Mouse (Mus musculus): Measurements from ENCODE around the gene Wfdc17. TPM values are rescaled to one million over a fixed set of nuclear protein-coding genes. Genes with fewer than 3 reads are reported as not detected.
A peak's percentile ranks its signal among the peaks of the same experiment; 100 is the strongest.

Gene Wfdc17
- total RNA-seq, 2 experiments from 2014 or later = 0.47 to 0.69 TPM

DNA sequence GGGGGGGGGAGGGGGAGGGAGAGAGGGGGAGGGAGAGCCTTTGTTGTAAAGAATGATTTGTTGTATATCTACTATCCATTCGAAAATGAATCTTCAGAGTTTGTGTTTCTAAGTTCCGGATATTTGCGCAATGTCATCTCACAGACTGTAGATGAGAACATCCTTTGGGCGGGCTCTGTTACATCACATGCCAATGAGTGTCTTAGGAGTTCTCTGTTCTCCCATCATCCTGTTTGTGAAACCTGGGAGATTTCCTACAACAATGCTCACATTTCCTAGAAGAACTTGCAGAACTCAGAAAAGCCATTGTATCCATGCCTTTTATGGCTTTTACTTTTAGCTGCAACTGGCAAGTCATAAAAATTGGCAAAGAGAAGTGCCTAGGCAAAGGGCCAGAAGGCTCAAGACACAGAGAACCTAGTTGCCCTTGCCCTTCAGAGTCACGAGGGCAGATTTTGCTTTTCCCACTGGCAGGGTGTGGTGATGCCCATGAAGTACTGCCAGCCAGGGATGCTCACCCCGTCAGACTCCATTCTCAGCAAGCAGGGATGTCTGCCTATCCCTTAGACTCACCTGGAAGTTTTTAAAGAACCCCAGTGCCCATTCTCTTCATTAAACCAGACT lies 13.4 kb downstream of the Wfdc17 start:
- H3K4me3 ChIP-seq = no peak overlapping the region
- no peak overlapping the region for H3K27ac ChIP-seq
- no peak for TF ChIP-seq CTCF (IDR thresholded peaks at IDR 0.05)
- DNase-seq = no peak
- intact Hi-C loops (cut with DNase I) = no loop called here

DNA sequence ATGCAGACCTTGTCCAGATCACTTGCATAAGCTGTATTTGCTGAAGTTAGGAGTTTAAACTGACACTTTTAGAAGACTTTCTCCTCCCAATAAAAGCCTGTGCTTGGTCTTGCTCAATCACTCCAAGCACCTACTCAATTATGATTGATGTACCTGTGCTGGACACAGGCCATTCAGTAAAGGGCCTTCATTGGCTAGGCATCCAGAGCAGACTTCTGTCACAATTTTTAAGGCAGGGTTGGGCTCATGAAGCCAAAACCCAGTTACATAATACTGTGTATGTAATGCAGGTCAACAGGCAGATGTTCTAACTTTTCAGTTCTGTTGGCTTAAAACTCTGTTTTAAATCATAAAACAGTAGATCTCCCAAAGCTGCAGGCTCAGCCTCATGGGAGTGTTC lies 17.0 kb downstream of the Wfdc17 start:
- Histone ChIP-seq H3K27ac (no peak overlapping the region), H3K4me3 (no peak overlapping the region)
- intact Hi-C loops (cut with DNase I) = no loop called here
- TF ChIP-seq CTCF (IDR thresholded peaks at IDR 0.05) = no peak
- DNase-seq = no peak

DNA sequence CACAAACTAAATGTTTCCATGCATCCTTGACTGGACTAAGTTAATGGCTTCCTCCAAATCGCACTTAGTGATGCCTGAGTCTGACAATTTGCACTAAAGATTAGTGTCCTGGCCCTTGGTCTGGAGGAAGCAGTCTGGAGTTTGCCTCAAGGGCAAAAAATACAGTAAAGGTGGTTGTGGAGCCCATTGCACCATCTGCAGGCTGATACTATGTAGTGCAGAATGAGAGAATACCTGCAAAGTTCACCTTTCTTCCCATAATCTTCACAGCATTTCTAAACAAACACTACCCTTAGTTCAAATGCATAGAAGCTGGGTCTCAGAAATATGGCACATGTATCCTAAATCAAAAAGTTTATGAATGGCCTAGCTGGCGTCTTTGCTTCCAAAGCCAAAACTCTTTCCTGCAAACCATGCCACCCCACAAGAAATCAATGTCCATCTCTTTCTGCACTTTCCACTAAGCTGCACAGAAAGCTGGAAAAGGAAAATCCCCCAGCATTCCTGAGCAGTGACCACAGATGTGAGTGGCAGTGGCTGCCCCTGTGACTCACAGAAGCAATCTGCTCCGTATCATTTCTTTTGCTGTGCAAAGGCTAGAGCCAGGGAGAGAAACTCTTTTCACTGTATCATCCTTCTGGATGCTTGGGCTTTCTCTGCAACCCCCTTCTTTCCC lies 25.1 kb downstream of the Wfdc17 start:
- intact Hi-C loops (cut with DNase I) = no loop called here
- Histone ChIP-seq H3K27ac (no peak overlapping the region), H3K4me3 (no peak overlapping the region)
- DNase-seq = no peak
- peak; percentile 32; the same call in 1 of the 2 replicates for TF ChIP-seq CTCF (IDR thresholded peaks at IDR 0.05)

DNA sequence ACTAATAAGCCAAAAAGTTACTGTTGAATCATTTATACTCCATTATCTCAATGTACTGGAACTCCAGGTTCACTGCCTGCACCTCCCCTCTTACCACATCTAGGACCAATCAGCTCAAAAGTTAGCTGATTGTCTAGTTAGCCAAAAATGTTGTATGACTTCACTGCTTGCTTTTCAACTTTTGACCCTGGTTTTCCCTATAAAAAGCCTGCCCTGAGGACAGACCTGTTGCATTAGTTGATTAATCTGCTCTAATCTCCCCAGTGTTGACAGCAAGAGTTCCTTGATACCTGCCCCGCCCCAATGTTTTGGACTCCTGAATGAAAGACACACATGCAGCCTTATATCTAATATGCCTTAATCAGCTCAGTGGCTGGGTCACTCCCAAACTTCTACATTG lies 27.3 kb downstream of the Wfdc17 start:
- Histone ChIP-seq H3K27ac (no peak overlapping the region), H3K4me3 (no peak overlapping the region)
- DNase-seq = no peak
- no peak for TF ChIP-seq CTCF (IDR thresholded peaks at IDR 0.05)
- intact Hi-C loops (cut with DNase I) = loop anchor here (10.0 kb wide), 1 partner anchor 306 kb away; the partner anchor contains the start of gene Gas2l2

DNA sequence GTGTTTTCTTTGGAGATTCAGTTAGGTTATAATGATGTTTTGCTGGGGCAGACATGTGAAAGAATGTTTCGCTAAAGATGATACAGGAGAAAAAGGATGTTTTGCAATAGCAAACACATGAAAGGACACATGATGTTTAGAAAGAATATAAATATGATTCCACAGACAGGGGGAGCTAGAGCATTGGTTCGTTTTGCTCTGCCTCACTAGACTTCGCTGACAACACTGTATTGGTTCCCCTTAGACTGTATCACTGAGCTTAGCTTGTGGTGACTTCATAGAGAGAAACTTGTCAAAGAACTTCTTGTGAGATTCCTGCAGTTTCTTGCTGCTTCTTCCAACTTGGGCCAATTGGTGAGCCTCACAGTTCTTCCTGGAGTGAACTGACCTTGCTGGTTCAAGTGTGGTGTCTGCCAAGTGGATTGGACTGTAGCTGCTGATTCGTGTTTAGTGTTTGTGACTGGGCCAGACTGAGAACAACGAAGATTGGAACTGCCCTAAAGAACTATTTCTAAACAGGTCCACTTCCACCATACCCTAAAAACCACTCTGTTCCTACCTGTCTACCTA lies 29.4 kb downstream of the Wfdc17 start:
- no peak overlapping the region for H3K27ac ChIP-seq
- no peak for DNase-seq
- intact Hi-C loops (cut with DNase I) = loop anchor here (10.0 kb wide), 1 partner anchor 308 kb away; the partner anchor contains the start of gene Gas2l2
- no peak overlapping the region for H3K4me3 ChIP-seq
- TF ChIP-seq CTCF (IDR thresholded peaks at IDR 0.05) = no peak

DNA sequence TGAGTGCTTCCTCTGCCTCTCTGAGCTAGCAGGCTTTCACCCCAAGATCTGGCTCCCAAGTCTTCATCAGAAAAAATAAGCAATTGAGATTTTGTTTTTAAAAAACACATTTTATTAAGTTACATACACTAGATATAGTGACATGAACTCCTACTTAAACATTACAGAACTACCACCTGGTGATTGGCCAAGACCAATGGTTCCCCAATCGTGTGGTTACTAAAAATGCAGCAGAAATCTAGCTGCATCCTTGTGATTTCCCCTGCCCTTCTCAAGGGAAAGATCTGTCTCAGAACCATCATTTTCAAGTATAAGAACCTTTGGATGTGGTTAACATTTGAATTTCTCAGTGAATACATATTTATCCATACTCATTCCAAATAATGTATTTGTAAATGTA lies 30.4 kb downstream of the Wfdc17 start:
- no peak overlapping the region for H3K27ac ChIP-seq
- DNase-seq = no peak
- intact Hi-C loops (cut with DNase I) = loop anchor here (10.0 kb wide), 1 partner anchor 309 kb away; the partner anchor contains the start of gene Gas2l2
- TF ChIP-seq CTCF (IDR thresholded peaks at IDR 0.05) = no peak
- no peak overlapping the region for H3K4me3 ChIP-seq

DNA sequence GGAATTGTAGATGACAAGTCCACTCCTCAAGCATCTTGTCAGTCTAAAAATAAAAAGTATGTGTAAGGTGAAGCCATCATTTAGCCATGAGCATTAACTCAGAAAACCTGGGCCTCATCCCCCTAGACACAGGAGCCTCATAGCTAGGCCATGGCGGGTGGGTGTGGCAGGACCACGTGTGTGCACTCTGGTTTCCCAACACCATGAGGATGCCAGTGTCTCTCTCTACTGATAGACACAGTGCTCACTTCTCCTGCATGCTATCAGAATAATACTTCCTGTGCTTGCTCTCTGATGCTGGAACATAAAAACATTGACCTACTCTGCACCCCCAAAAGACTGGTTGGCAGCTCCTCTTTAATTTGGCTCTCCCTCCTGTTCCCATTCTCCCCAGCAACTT lies 32.1 kb downstream of the Wfdc17 start:
- TF ChIP-seq CTCF (IDR thresholded peaks at IDR 0.05) = no peak
- intact Hi-C loops (cut with DNase I) = loop anchor here (10.0 kb wide), 1 partner anchor 311 kb away; the partner anchor contains the start of gene Gas2l2
- Histone ChIP-seq H3K27ac (no peak overlapping the region), H3K4me3 (no peak overlapping the region)
- no peak for DNase-seq

DNA sequence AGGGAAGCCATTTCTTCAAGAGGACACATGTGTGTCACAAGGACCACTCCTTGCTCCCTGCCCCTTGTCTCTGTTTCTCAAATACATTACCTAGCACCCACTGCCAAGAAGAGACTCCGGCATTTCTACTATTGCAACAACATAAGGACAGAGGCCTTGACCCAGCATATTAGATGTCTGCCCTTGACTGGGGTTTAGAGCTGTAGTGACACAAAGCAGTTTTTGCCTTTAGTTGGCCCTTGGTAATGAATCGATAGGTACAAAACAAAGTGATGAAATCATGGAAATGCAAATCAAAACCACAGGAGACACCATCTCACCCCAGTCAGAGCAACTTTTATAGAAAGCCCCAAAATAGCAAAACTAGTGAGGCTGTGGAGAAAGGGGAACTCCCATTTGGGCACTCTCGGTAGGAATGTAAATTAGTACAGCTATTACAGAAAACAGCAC lies 33.3 kb downstream of the Wfdc17 start:
- Histone ChIP-seq H3K27ac (no peak overlapping the region), H3K4me3 (no peak overlapping the region)
- no peak for TF ChIP-seq CTCF (IDR thresholded peaks at IDR 0.05)
- no peak for DNase-seq
- intact Hi-C loops (cut with DNase I) = loop anchor here (10.0 kb wide), 1 partner anchor 312 kb away; the partner anchor contains the start of gene Gas2l2

DNA sequence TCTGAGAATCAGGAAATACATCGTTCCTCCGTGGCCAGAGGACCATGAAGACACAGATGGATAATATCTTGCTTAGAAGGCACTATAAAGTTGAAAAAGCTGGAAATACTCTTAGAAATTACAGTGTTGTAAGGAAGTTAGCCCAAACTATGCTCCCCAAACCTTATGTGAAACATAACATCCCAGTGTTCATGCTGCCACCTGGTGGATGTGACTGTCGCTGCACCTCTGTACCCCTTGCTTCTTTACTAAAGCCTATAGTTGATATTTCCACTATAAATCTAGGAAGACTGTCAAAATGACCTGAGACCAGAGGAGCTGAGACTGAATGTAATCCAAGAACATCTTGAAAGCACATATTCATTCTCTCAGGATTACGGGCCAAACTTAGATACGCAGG lies 35.5 kb downstream of the Wfdc17 start:
- peak; percentile 95 for TF ChIP-seq CTCF (IDR thresholded peaks at IDR 0.05)
- intact Hi-C loops (cut with DNase I) = loop anchor here (1.0 to 10.0 kb wide), 2 partner anchors 183 to 314 kb away; partner anchors contain the start of gene Gas2l2
- DNase-seq = peak; percentile 69
- Histone ChIP-seq H3K27ac (no peak overlapping the region), H3K4me3 (no peak overlapping the region)

DNA sequence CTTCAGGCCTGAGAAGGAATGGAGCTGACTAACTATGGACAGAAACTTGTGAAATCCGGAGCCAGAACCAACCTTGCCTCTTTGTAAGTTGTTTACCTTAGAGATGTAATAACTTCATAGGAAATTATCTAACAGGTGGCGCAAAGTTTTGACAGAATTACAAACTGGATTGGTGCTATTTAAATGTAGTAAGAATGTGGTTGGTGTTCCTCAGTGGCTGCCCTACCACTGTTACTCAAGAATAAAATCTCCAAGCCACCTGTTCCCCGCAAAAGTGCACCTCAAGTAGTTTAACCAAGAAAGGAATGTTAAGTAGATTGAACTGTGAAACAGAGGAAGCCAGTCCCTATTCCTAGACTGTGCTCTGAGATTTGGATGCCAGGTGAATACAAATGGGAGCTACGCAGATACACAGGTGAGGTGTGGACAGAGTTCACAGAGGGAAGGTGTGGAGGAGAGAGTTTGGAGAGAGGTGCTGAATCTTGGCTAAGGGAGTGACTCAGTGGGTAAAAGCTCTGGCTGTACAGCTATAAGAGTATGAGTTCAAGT lies 36.7 kb downstream of the Wfdc17 start:
- DNase-seq = no peak
- intact Hi-C loops (cut with DNase I) = no loop called here

DNA sequence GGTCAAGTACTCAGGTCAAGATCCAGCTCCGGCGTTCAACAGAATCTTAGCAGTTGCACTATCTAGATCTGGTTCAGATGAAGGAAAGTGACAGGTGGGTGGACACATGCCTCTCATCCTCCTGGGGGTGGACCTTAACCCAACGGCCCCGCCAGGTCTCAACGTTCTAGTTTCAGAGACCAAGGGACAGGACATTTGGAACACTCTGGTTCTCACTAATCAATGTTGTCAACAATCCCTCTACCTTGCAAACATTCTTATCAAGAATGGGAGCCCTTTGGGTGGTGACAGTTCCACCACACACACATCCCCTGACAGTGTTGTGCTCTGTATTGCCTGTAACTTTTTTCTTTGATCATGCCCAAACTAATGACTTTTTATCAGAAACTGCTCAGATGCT lies 38.0 kb downstream of the Wfdc17 start:
- Histone ChIP-seq H3K27ac (no peak overlapping the region), H3K4me3 (no peak overlapping the region)
- TF ChIP-seq CTCF (IDR thresholded peaks at IDR 0.05) = no peak
- intact Hi-C loops (cut with DNase I) = no loop called here
- no peak for DNase-seq

More for the DNA sequence above, 36.7 kb downstream of the Wfdc17 start:
- H3K27ac ChIP-seq = no peak overlapping the region
- H3K4me3 ChIP-seq = no peak overlapping the region
- no peak for TF ChIP-seq CTCF (IDR thresholded peaks at IDR 0.05)

DNA sequence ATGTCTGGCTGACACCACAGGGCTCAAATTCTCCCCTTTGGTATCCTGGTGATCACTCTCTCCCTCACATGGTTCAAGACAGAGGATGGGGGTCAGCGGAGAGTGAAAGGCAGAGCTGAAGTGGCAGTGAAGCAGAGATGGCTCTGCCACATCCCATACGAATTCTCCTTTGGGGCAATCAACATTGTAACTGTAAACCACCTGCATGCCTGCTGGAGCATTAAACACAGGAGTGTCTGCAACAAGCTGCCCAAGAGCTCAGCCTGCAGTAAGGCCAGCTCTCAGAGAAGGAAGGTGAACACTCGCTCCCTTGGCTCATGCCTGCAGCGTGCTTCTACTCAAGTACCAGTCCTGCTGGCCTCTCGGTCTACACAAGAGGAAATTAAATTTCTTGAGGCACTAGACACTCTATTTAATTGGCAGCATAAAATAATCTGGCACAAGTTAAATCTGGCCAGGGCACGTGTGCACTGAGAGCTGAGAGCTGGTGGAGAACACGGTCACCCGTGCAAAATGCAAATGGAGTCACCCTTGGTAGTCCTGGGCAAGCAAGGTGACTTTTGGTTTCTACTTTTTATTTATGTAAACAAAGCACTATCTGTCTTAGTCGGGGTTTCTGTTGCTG lies 39.1 kb downstream of the Wfdc17 start:
- no peak for DNase-seq
- TF ChIP-seq CTCF (IDR thresholded peaks at IDR 0.05) = no peak
- H3K4me3 ChIP-seq = no peak overlapping the region
- intact Hi-C loops (cut with DNase I) = no loop called here
- H3K27ac ChIP-seq = no peak overlapping the region
